Mouse (Mus musculus): Measurements from ENCODE around the gene Ube2cbp. TPM values are rescaled to one million over a fixed set of nuclear protein-coding genes. Genes with fewer than 3 reads are reported as not detected.

Gene Ube2cbp
- polyA plus RNA-seq, 1 experiment from 2014 or later: 7.3 TPM

GRCm38 (mm10) chr9:86372783-86373567, 91.8 kb downstream of the Ube2cbp start:
- H3K4me2 ChIP-seq (ENCODE audit: low read depth, low read length): no peak overlapping the region
- ATAC-seq (replicated peaks; ENCODE audit: insufficient number of reproducible peaks, low FRiP score, low TSS enrichment, low read depth) (no peak), DNase-seq (ENCODE audit: low spot score) (no peak)
- no peaks in the 10 kb centered on the region for H3K9me3 ChIP-seq (replicated peaks; ENCODE audit: control insufficient read depth, low read length)
- no peak overlapping the region for H3K27ac ChIP-seq (replicated peaks; ENCODE audit: low read depth, low read length)
- no peaks in the 10 kb centered on the region for H3K27me3 ChIP-seq (ENCODE audit: control insufficient read depth, insufficient read depth, low read length)
- no peak overlapping the region for H3K9ac ChIP-seq (replicated peaks; ENCODE audit: low read length)
- H3K4me1 ChIP-seq (ENCODE audit: control insufficient read depth, insufficient read depth, low read length): no peaks in the 10 kb centered on the region
- no peaks in the 10 kb centered on the region for H3K36me3 ChIP-seq (replicated peaks; ENCODE audit: control insufficient read depth, insufficient read depth, low read depth, low read length)
- WGBS: 59% methylated on average over 12 of the region's 12 CpGs
- H3K4me3 ChIP-seq (ENCODE audit: low read depth, low read length): no peak overlapping the region

DNA sequence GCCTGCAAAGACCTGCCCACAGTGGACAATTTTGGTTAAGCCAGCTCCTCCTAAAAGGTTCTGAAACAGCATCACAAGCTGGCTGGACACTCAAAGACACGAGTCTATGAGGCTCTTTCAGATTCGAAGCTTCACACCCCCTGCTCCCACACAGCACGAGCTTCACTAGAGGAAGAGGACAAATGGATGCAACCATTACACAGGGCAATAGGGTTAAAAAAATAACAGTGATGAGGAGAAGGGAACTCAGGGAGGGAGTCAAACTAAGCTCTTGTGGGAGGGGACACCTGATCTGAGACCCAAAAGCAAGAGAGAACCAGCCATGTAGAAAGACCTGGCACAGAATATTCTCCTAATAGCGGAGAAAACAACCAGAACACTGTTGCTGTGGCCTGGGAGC, 95.5 kb downstream of the Ube2cbp start:
- DNase-seq (ENCODE audit: low spot score) (no peak), ATAC-seq (replicated peaks; ENCODE audit: insufficient number of reproducible peaks, low FRiP score, low TSS enrichment, low read depth) (no peak)
- Histone ChIP-seq H3K4me3 (ENCODE audit: low read depth, low read length) (no peak overlapping the region), H3K27me3 (ENCODE audit: control insufficient read depth, insufficient read depth, low read length) (no peaks in the 10 kb centered on the region), H3K27ac (replicated peaks; ENCODE audit: low read depth, low read length) (no peak overlapping the region), H3K9ac (replicated peaks; ENCODE audit: low read length) (no peak overlapping the region), H3K9me3 (replicated peaks; ENCODE audit: control insufficient read depth, low read length) (no peaks in the 10 kb centered on the region), H3K36me3 (replicated peaks; ENCODE audit: control insufficient read depth, insufficient read depth, low read depth, low read length) (no peaks in the 10 kb centered on the region), H3K4me2 (ENCODE audit: low read depth, low read length) (no peak overlapping the region), H3K4me1 (ENCODE audit: control insufficient read depth, insufficient read depth, low read length) (no peaks in the 10 kb centered on the region)
- 80% methylated on average over 4 of the region's 4 CpGs for WGBS

DNA sequence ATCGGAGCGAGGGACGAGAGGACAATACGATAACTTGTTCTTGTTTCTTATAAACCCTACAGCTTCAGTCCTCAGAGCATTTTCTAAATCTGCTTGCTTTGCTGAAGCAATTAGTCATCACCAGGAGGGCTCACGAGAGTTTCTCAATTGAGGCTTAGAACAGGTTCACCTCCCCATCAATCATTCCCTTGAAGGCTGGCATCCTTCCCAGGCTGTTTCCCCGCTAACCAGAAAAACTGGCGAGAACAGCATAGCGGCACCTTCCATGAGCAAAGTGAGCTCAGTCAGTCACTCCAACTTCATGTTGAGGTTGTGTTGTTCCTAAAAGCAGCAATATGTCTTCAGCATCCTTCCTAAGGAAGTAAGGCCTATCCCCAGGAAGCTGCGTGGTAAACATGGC, 104.2 kb downstream of the Ube2cbp start:
- Histone ChIP-seq H3K9ac (replicated peaks; ENCODE audit: low read length) (no peak overlapping the region), H3K9me3 (replicated peaks; ENCODE audit: control insufficient read depth, low read length) (no peaks in the 10 kb centered on the region), H3K27me3 (ENCODE audit: control insufficient read depth, insufficient read depth, low read length) (no peaks in the 10 kb centered on the region), H3K4me2 (ENCODE audit: low read depth, low read length) (no peak overlapping the region), H3K27ac (replicated peaks; ENCODE audit: low read depth, low read length) (no peak overlapping the region), H3K36me3 (replicated peaks; ENCODE audit: control insufficient read depth, insufficient read depth, low read depth, low read length) (no peaks in the 10 kb centered on the region), H3K4me1 (ENCODE audit: control insufficient read depth, insufficient read depth, low read length) (no peaks in the 10 kb centered on the region), H3K4me3 (ENCODE audit: low read depth, low read length) (no peak overlapping the region)
- no peak for ATAC-seq (replicated peaks; ENCODE audit: insufficient number of reproducible peaks, low FRiP score, low TSS enrichment, low read depth)
- WGBS: 82% methylated on average over 9 of the region's 9 CpGs
- no peak for DNase-seq (ENCODE audit: low spot score)

- H3K27ac ChIP-seq (replicated peaks; ENCODE audit: low read depth, low read length): no peak overlapping the region
- no peaks in the 10 kb centered on the region for H3K4me1 ChIP-seq (ENCODE audit: control insufficient read depth, insufficient read depth, low read length)
- H3K36me3 ChIP-seq (replicated peaks; ENCODE audit: control insufficient read depth, insufficient read depth, low read depth, low read length): no peaks in the 10 kb centered on the region
- H3K4me3 ChIP-seq (ENCODE audit: low read depth, low read length): no peak overlapping the region
- DNase-seq (ENCODE audit: low spot score): no peak
- 77% methylated on average over 3 of the region's 3 CpGs for WGBS
- H3K9ac ChIP-seq (replicated peaks; ENCODE audit: low read length): no peak overlapping the region
- no peaks in the 10 kb centered on the region for H3K27me3 ChIP-seq (ENCODE audit: control insufficient read depth, insufficient read depth, low read length)
- H3K9me3 ChIP-seq (replicated peaks; ENCODE audit: control insufficient read depth, low read length): no peaks in the 10 kb centered on the region
- H3K4me2 ChIP-seq (ENCODE audit: low read depth, low read length): no peak overlapping the region
- no peak for ATAC-seq (replicated peaks; ENCODE audit: insufficient number of reproducible peaks, low FRiP score, low TSS enrichment, low read depth)
These were observed 108.9 kb downstream of the Ube2cbp start for GRCm38 (mm10) chr9:86355851-86356250.

GRCm38 (mm10) chr9:86351491-86351890, 113.3 kb downstream of the Ube2cbp start:
- H3K9me3 ChIP-seq (replicated peaks; ENCODE audit: control insufficient read depth, low read length): no peaks in the 10 kb centered on the region
- H3K27ac ChIP-seq (replicated peaks; ENCODE audit: low read depth, low read length): no peak overlapping the region
- DNase-seq (ENCODE audit: low spot score): no peak
- H3K36me3 ChIP-seq (replicated peaks; ENCODE audit: control insufficient read depth, insufficient read depth, low read depth, low read length): no peaks in the 10 kb centered on the region
- 64% methylated on average over 3 of the region's 3 CpGs for WGBS
- no peak overlapping the region for H3K4me2 ChIP-seq (ENCODE audit: low read depth, low read length)
- H3K27me3 ChIP-seq (ENCODE audit: control insufficient read depth, insufficient read depth, low read length): no peaks in the 10 kb centered on the region
- H3K4me3 ChIP-seq (ENCODE audit: low read depth, low read length): no peak overlapping the region
- no peak overlapping the region for H3K9ac ChIP-seq (replicated peaks; ENCODE audit: low read length)
- ATAC-seq (replicated peaks; ENCODE audit: insufficient number of reproducible peaks, low FRiP score, low TSS enrichment, low read depth): no peak
- H3K4me1 ChIP-seq (ENCODE audit: control insufficient read depth, insufficient read depth, low read length): no peaks in the 10 kb centered on the region

- DNase-seq (ENCODE audit: low spot score) (no peak), ATAC-seq (replicated peaks; ENCODE audit: insufficient number of reproducible peaks, low FRiP score, low TSS enrichment, low read depth) (no peak)
- Histone ChIP-seq H3K9ac (replicated peaks; ENCODE audit: low read length) (no peak overlapping the region), H3K4me3 (ENCODE audit: low read depth, low read length) (no peak overlapping the region), H3K9me3 (replicated peaks; ENCODE audit: control insufficient read depth, low read length) (no peaks in the 10 kb centered on the region), H3K4me1 (ENCODE audit: control insufficient read depth, insufficient read depth, low read length) (no peaks in the 10 kb centered on the region), H3K36me3 (replicated peaks; ENCODE audit: control insufficient read depth, insufficient read depth, low read depth, low read length) (no peaks in the 10 kb centered on the region), H3K4me2 (ENCODE audit: low read depth, low read length) (no peak overlapping the region), H3K27me3 (ENCODE audit: control insufficient read depth, insufficient read depth, low read length) (no peaks in the 10 kb centered on the region), H3K27ac (replicated peaks; ENCODE audit: low read depth, low read length) (no peak overlapping the region)
- WGBS: 89% methylated on average over 2 of the region's 2 CpGs
These were observed 128.0 kb downstream of the Ube2cbp start for GRCm38 (mm10) chr9:86336792-86337191.

DNA sequence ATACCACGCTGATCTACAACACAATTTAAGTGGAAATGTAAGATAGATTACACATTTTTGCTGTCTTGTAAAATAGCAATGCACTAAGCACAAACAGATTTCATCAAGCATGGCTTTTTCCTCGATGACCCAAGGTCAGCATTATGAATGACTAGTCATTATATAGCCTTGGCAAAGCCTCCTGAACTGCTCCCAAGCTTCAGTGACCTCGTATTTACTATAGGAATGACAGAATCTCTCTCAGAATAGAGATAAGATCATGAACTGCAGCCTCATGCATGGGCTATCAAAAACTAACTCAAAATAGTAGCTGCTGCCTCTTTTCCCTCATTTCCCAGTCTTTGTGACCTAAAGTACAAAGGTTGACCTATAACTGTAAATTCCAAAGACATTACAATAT, 128.4 kb downstream of the Ube2cbp start:
- Histone ChIP-seq H3K4me3 (ENCODE audit: low read depth, low read length) (no peak overlapping the region), H3K9me3 (replicated peaks; ENCODE audit: control insufficient read depth, low read length) (no peaks in the 10 kb centered on the region), H3K4me2 (ENCODE audit: low read depth, low read length) (no peak overlapping the region), H3K27ac (replicated peaks; ENCODE audit: low read depth, low read length) (no peak overlapping the region), H3K4me1 (ENCODE audit: control insufficient read depth, insufficient read depth, low read length) (no peaks in the 10 kb centered on the region), H3K9ac (replicated peaks; ENCODE audit: low read length) (no peak overlapping the region), H3K27me3 (ENCODE audit: control insufficient read depth, insufficient read depth, low read length) (no peaks in the 10 kb centered on the region), H3K36me3 (replicated peaks; ENCODE audit: control insufficient read depth, insufficient read depth, low read depth, low read length) (no peaks in the 10 kb centered on the region)
- WGBS: 63% methylated on average over 3 of the region's 3 CpGs
- no peak for DNase-seq (ENCODE audit: low spot score)
- ATAC-seq (replicated peaks; ENCODE audit: insufficient number of reproducible peaks, low FRiP score, low TSS enrichment, low read depth): no peak

DNA sequence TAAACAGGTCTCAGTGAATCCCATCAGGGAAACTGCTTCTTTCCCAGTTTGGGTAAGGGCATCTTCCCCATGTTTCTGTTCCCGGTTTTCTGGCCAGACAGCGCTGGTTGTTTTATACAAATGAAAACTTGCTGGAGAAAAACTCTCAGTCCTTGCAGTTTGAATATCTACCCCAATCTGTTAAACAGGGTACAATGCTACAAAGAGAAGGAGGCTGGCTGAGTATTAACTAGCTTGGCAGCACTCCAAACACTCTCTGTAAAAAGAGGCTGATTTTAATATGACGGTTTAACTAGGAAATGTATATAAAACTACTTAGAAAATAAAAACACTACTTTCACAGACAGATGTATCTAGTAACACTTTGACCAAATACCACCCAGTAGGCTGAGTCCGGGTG, 129.2 kb downstream of the Ube2cbp start:
- DNase-seq (ENCODE audit: low spot score) (no peak), ATAC-seq (replicated peaks; ENCODE audit: insufficient number of reproducible peaks, low FRiP score, low TSS enrichment, low read depth) (no peak)
- H3K4me3 ChIP-seq (ENCODE audit: low read depth, low read length): no peak overlapping the region
- H3K27ac ChIP-seq (replicated peaks; ENCODE audit: low read depth, low read length): no peak overlapping the region
- 85% methylated on average over 4 of the region's 4 CpGs for whole genome bisulfite sequencing
- no peaks in the 10 kb centered on the region for H3K27me3 ChIP-seq (ENCODE audit: control insufficient read depth, insufficient read depth, low read length)
- no peaks in the 10 kb centered on the region for H3K9me3 ChIP-seq (replicated peaks; ENCODE audit: control insufficient read depth, low read length)
- no peak overlapping the region for H3K9ac ChIP-seq (replicated peaks; ENCODE audit: low read length)
- H3K4me1 ChIP-seq (ENCODE audit: control insufficient read depth, insufficient read depth, low read length): no peaks in the 10 kb centered on the region
- no peak overlapping the region for H3K4me2 ChIP-seq (ENCODE audit: low read depth, low read length)
- no peaks in the 10 kb centered on the region for H3K36me3 ChIP-seq (replicated peaks; ENCODE audit: control insufficient read depth, insufficient read depth, low read depth, low read length)
